Mouse (Mus musculus) cerebellum, adult 11-12 months (tissue): ENCODE measurements around the gene Kdm8.

Experiments
- DNase-seq: peaks from one replicate; pipeline ENCODE4 v3.0.0; 2022

The Kdm8 gene

GRCm38 (mm10) chr7:125504618-125505017, 60.1 kb downstream of the Kdm8 start:
- no peak for DNase-seq

GRCm38 (mm10) chr7:125505568-125505967, 61.1 kb downstream of the Kdm8 start:
- no peak for DNase-seq

GRCm38 (mm10) chr7:125507279-125507678, 62.8 kb downstream of the Kdm8 start:
- DNase-seq, result no peak

- DNase-seq, result no peak
Measured at GRCm38 (mm10) chr7:125511432-125511831, 67.0 kb downstream of the Kdm8 start.

- DNase-seq, result no peak
Measured at GRCm38 (mm10) chr7:125511852-125512251, 67.4 kb downstream of the Kdm8 start.
